Mouse (Mus musculus) E14TG2a.4 (cell line): ENCODE measurements at regions not wholly inside any gene's neighbourhood (a gene's known extent, or its start where the extent isn't known, plus 50 kb on each side); places are given as distances from the start of the nearest gene placed in this dataset.
A peak's percentile ranks its signal among the peaks of the same experiment; 100 is the strongest.

Experiments used
- H3K27me3 ChIP-seq: 2 replicates; pipeline ENCODE4 v1.6.1; 2014; ENCODE audit warnings: low read length, control low read depth; ENCODE audit not compliant: insufficient read depth
- H3K36me3 ChIP-seq: 2 replicates; pipeline ENCODE4 v1.6.1; 2014; ENCODE audit warnings: low read length, control low read depth; ENCODE audit not compliant: insufficient read depth
- H3K4me1 ChIP-seq: replicated peaks from 2 replicates; pipeline ENCODE4 v1.6.1; 2014; ENCODE audit warnings: low read depth, low read length, control low read depth
- H3K4me3 ChIP-seq: replicated peaks from 2 replicates; pipeline ENCODE4 v1.5.1; 2014; ENCODE audit warnings: mild to moderate bottlenecking, low read length
- H3K9me3 ChIP-seq: 2 replicates; pipeline ENCODE4 v1.6.1; 2014; ENCODE audit warnings: low read length, control low read depth
- CTCF ChIP-seq: conservative IDR thresholded peaks from 2 replicates; pipeline ENCODE4 v1.5.1; 2014; ENCODE audit warnings: low read length
- NANOG ChIP-seq: IDR thresholded peaks from 2 replicates; pipeline ENCODE4 v1.6.1; 2014; ENCODE audit warnings: borderline replicate concordance, low read length, mixed read lengths
- POU5F1 ChIP-seq: IDR thresholded peaks from 2 replicates; pipeline ENCODE4 v1.6.1; 2014; ENCODE audit warnings: low read length, borderline replicate concordance

GRCm38 (mm10) chr5:134804291-134805049 lies 57.3 kb upstream of the Eln start:
- Histone ChIP-seq H3K4me3 (peak overlapping the region; percentile 48), H3K36me3 (no peaks in the 10 kb centered on the region), H3K27me3 (0 out of 2 replicates have a peak, but pooled peaks cover 10% of the 10 kb centered on the region), H3K9me3 (peaks cover 4% of the 10 kb centered on the region), H3K4me1 (peaks cover 14% of the 10 kb centered on the region)
- TF ChIP-seq POU5F1, result no peak
- TF ChIP-seq CTCF, result peak; percentile 94

GRCm38 (mm10) chr5:134802161-134802719 lies 55.1 kb upstream of the Eln start:
- TF ChIP-seq CTCF (no peak), NANOG (no peak)
- 0 out of 2 replicates have a peak, but pooled peaks cover 10% of the 10 kb centered on the region for H3K27me3 ChIP-seq

DNA sequence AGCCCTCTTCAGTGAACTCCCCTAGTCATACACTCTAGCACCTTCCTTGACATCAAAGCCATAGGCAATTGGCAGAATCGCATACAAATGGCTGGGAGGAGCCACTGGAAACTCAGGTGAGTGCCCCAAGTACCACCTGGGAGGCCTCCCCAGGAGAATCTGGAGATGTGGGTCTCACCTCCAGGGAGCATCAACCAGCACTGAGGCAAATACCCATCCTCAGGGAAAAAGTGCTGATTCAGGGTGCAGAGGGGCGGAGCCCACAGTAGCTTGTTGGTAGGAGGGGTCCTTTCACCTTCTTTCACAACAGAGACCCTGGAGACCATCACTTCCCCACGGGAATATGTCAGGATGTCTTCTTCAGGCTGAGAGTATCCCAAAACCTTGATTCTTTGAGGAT lies 53.4 kb upstream of the Eln start:
- TF ChIP-seq POU5F1 (no peak), CTCF (no peak), NANOG (no peak)
- Histone ChIP-seq H3K4me1 (peaks cover 14% of the 10 kb centered on the region), H3K9me3 (peaks cover 6% of the 10 kb centered on the region), H3K4me3 (no peak overlapping the region), H3K27me3 (peaks cover 5% of the 10 kb centered on the region; the same call in 1 of the 2 replicates), H3K36me3 (no peaks in the 10 kb centered on the region)

More at GRCm38 (mm10) chr5:134802161-134802719, 55.1 kb upstream of the Eln start:
- H3K9me3 ChIP-seq, result peaks cover 4% of the 10 kb centered on the region
- H3K36me3 ChIP-seq, result no peaks in the 10 kb centered on the region
- H3K4me1 ChIP-seq, result peaks cover 14% of the 10 kb centered on the region
- no peak overlapping the region for H3K4me3 ChIP-seq

DNA sequence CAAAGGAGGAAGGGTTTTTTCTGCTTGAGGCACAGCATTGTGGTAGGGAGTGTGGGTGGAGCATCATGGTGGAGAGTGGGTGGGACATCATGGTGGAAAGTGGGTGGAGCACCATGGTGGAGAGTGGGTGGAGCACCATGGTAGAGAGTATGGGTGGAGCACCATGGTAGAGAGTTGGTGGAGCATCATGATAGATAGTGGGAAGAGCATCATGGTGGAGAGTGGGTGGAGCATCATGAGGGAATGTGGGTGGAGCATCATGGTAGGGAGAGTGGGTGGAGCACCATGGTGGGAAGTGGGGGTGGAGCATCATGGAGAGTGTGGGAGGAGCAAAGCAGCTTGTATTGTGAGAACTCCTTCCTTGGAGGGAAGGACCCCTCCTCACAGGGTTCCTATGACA lies 52.8 kb upstream of the Eln start:
- peaks cover 14% of the 10 kb centered on the region for H3K4me1 ChIP-seq
- H3K36me3 ChIP-seq, result no peaks in the 10 kb centered on the region
- peaks cover 5% of the 10 kb centered on the region for H3K9me3 ChIP-seq
- no peak overlapping the region for H3K4me3 ChIP-seq
- peaks cover 5% of the 10 kb centered on the region; the same call in 1 of the 2 replicates for H3K27me3 ChIP-seq
- TF ChIP-seq NANOG (no peak), CTCF (no peak), POU5F1 (no peak)

DNA sequence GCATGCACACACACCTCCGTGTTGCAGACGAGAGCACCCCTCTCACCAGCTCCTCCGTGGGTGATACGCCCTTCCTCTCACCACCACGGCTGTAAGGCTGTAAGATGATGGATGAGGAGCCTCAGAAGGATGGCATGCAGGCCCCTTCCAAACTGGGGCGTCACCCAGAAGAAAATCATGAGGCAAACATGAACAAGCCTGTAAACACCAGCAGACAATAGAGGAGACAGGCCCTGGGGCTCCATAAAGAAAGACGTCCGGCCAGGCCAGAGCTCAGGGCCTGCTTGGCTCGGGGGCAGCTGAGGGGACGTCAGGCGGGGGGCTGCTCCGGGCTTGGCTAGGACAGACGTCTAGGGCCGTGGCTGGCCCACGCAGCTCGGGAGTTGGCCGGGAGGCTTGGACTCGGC lies 50.6 kb upstream of the Eln start:
- Histone ChIP-seq H3K4me1 (peaks cover 8% of the 10 kb centered on the region), H3K36me3 (no peaks in the 10 kb centered on the region), H3K4me3 (no peak overlapping the region), H3K27me3 (peaks cover 8% of the 10 kb centered on the region; the same call in 1 of the 2 replicates), H3K9me3 (peaks cover 4% of the 10 kb centered on the region; the same call in 1 of the 2 replicates)
- no peak for TF ChIP-seq NANOG
- TF ChIP-seq CTCF, result no peak
- TF ChIP-seq POU5F1, result no peak
